ENCODE assay signal across 31 mouse cellular contexts in genomic region chr7:49371345-49371744, GRCm38 (mm10).
"Had no signal": no experiment of that assay in that cellular context is flagged by ENCODE, and none has a peak within 500 bp of the region (broad histone marks: within the 10 kb centered on the region; RNA-seq: fewer than 3 reads in every experiment).

No protein-coding gene starts in this region.

- H3K27ac ChIP-seq: limb, embryonic 10.5 days; limb, embryonic 12.5 days; limb, embryonic 13.5 days; limb, embryonic 15.5 days; liver, embryonic 12.5 days; liver, embryonic 13.5 days; liver, embryonic 14.5 days; liver, embryonic 15.5 days; lung, embryonic 15.5 days; macrophage; midbrain, embryonic 10.5 days; midbrain, embryonic 12.5 days; midbrain, embryonic 13.5 days; midbrain, embryonic 15.5 days had no signal

- H3K9ac ChIP-seq: limb, embryonic 12.5 days; limb, embryonic 13.5 days; limb, embryonic 15.5 days; liver, embryonic 12.5 days; liver, embryonic 13.5 days; liver, embryonic 14.5 days; liver, embryonic 15.5 days; liver, postnatal 0 days; lung, embryonic 14.5 days; lung, embryonic 15.5 days; midbrain, embryonic 12.5 days; midbrain, embryonic 13.5 days; midbrain, embryonic 15.5 days had no signal

- H3K9me3 ChIP-seq: limb, embryonic 10.5 days; limb, embryonic 12.5 days; limb, embryonic 13.5 days; limb, embryonic 15.5 days; liver, embryonic 12.5 days; liver, embryonic 13.5 days; liver, embryonic 15.5 days; lung, embryonic 15.5 days; megakaryocyte, embryonic 14.5 days; midbrain, embryonic 10.5 days; midbrain, embryonic 12.5 days; midbrain, embryonic 13.5 days; midbrain, embryonic 15.5 days had no signal

- DNase-seq: left cerebral cortex, postnatal 4 days; liver; liver, embryonic 13.5 days; liver, postnatal 0 days; lung, adult 18-20 months; lung, adult 2 months; lung, embryonic 14.5 days; lung, postnatal 10 days; lung, postnatal 14 days; lung, postnatal 36 days; lung, postnatal 4 days; midbrain, embryonic 14.5 days had no signal

- ATAC-seq: liver, embryonic 12.5 days; liver, postnatal 0 days; lung, postnatal 0 days; midbrain, embryonic 13.5 days; midbrain, embryonic 15.5 days; midbrain, embryonic 16.5 days had no signal

- H3K4me1 ChIP-seq: liver, embryonic 12.5 days; liver, embryonic 13.5 days; liver, embryonic 15.5 days; megakaryocyte, embryonic 14.5 days had no signal

- H3K4me2 ChIP-seq: limb, embryonic 12.5 days; limb, embryonic 13.5 days; limb, embryonic 15.5 days; liver, embryonic 11.5 days; liver, embryonic 12.5 days; liver, embryonic 13.5 days; liver, embryonic 15.5 days; lung, embryonic 14.5 days; lung, embryonic 15.5 days; midbrain, embryonic 11.5 days; midbrain, embryonic 12.5 days; midbrain, embryonic 13.5 days; midbrain, embryonic 15.5 days had no signal

- H3K36me3 ChIP-seq: limb, embryonic 10.5 days; limb, embryonic 12.5 days; limb, embryonic 13.5 days; limb, embryonic 15.5 days; liver, embryonic 12.5 days; liver, embryonic 13.5 days; liver, embryonic 15.5 days; lung, embryonic 15.5 days; midbrain, embryonic 10.5 days; midbrain, embryonic 12.5 days; midbrain, embryonic 13.5 days; midbrain, embryonic 15.5 days had no signal

- H3K27me3 ChIP-seq: limb, embryonic 12.5 days; limb, embryonic 13.5 days; limb, embryonic 15.5 days; liver, embryonic 12.5 days; liver, embryonic 13.5 days; liver, embryonic 15.5 days; lung, embryonic 15.5 days; megakaryocyte, embryonic 14.5 days; midbrain, embryonic 15.5 days had no signal

- H3K4me3 ChIP-seq: left cerebral cortex, adult 2 months; limb, embryonic 10.5 days; limb, embryonic 12.5 days; limb, embryonic 13.5 days; limb, embryonic 15.5 days; liver, embryonic 12.5 days; liver, embryonic 13.5 days; liver, embryonic 15.5 days; lung, embryonic 15.5 days; midbrain, embryonic 10.5 days; midbrain, embryonic 12.5 days; midbrain, embryonic 13.5 days; midbrain, embryonic 15.5 days had no signal
